Mouse (Mus musculus): ENCODE measurements at regions not wholly inside any gene's neighbourhood (a gene's known extent, or its start where the extent isn't known, plus 50 kb on each side); places are given as distances from the start of the nearest gene placed in this dataset.

DNA sequence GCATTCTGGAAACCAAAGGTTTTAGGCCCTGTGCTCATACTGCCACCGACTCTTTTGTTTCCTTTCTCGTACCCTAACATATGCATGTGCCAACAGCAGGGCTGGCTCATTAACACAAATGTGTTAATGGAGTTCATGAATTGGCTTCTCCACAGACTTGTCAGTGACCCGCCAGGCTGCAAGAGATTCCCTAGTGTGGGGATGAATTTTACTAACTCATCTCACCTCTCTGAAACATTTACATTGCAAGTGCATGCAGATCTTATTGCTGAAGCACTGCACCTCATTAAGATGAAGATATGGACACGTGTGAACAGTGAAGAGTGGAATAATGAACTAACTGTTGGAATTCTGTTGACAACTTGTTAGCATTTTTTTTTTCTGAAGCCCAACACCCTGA is 762.2 kb downstream of the Pla2g4a start:
- no peak overlapping the region for H3K27ac ChIP-seq (ENCODE audit: control insufficient read depth, low read depth, low read length)
- no peaks in the 10 kb centered on the region for H3K27me3 ChIP-seq (ENCODE audit: control insufficient read depth in 1 of 2, insufficient read depth in 2 of 2, low read length in 2 of 2)
- H3K4me1 ChIP-seq (ENCODE audit: control insufficient read depth in 1 of 2, insufficient read depth in 2 of 2, low read length in 2 of 2), result no peaks in the 10 kb centered on the region
- H3K9ac ChIP-seq (ENCODE audit: control insufficient read depth, low read depth, low read length, poor library complexity, severe bottlenecking), result no peak overlapping the region
- no peak overlapping the region for H3K4me3 ChIP-seq (ENCODE audit: control insufficient read depth in 1 of 2, insufficient read depth in 1 of 2, low read depth in 2 of 2, low read length in 2 of 2)
- no peak for DNase-seq (ENCODE audit: low read depth, low spot score)
- no peaks in the 10 kb centered on the region for H3K36me3 ChIP-seq (ENCODE audit: control insufficient read depth in 1 of 2, insufficient read depth in 2 of 2, low read length in 2 of 2)
- H3K9me3 ChIP-seq (replicated peaks; ENCODE audit: insufficient read depth, low read length), result no peaks in the 10 kb centered on the region
- TF ChIP-seq SIN3A (IDR thresholded peaks at IDR 0.05; ENCODE audit: low read length) (no peak), EP300 (IDR thresholded peaks at IDR 0.05; ENCODE audit: low read depth in 1 of 2, low read length in 2 of 2) (no peak), MEF2A (IDR thresholded peaks at IDR 0.05; ENCODE audit: extremely low read depth, insufficient replicate concordance, low read depth, low read length, poor library complexity, severe bottlenecking) (no peak), MXI1 (IDR thresholded peaks at IDR 0.05; ENCODE audit: low read depth, low read length) (no peak), ETS1 (IDR thresholded peaks at IDR 0.05; ENCODE audit: low read depth, low read length) (no peak), TAL1 (IDR thresholded peaks at IDR 0.05; ENCODE audit: low read length) (no peak), ZNF384 (IDR thresholded peaks at IDR 0.05; ENCODE audit: low read depth, low read length) (no peak), JUND (IDR thresholded peaks at IDR 0.05; ENCODE audit: low read depth, low read length) (no peak), KAT2A (conservative IDR thresholded peaks at IDR 0.05; ENCODE audit: low read depth, low read length) (no peak), MAZ (IDR thresholded peaks at IDR 0.05; ENCODE audit: low read depth, low read length) (no peak), USF2 (IDR thresholded peaks at IDR 0.05; ENCODE audit: borderline replicate concordance in 1 of 2, insufficient read depth in 1 of 2, low read depth in 1 of 2, low read length in 2 of 2) (no peak), POLR2AphosphoS5 (IDR thresholded peaks at IDR 0.05; ENCODE audit: borderline replicate concordance, low read depth, low read length) (no peak), MYC (IDR thresholded peaks at IDR 0.05; ENCODE audit: low read depth, low read length) (no peak), GATA1 (IDR thresholded peaks at IDR 0.05; ENCODE audit: low read depth, low read length) (no peak)
- no peaks in the 10 kb centered on the region for H3K79me2 ChIP-seq (ENCODE audit: control insufficient read depth, insufficient read depth, low read length, poor library complexity)
